Mouse (Mus musculus) cerebellum, postnatal 14 days (tissue): ENCODE data around the gene Cables2.
"Not testable (repeated sequence)": the region's sequence is repeated elsewhere in the genome, so short reads cannot be mapped to it uniquely, and the experiment has no call there.

Source experiments
- DNase-seq, 2 experiments: peaks; one replicate each; pipeline ENCODE4 v3.0.0; 2021; ENCODE audit warnings: mixed read lengths in 2 of 2

The Cables2 gene

DNA sequence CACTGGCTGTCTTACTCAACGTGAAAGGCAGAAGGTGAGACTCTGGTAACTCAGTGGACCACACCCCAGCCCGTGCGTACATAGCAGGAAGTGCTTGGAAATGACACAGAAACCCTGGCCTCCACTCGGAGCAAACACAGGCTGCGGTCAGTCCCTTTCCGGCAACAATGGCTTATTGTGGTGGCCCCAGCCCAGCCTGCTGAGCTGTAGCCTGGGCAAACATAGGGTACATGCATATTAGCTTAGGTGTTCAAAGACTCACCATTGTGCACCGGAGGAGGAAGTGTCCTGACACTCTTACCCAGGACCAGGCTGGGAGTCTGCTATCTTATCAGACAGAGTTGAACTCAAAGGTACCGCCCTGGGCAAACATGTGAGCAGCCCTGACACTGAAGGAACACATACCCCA is 3.6 kb upstream of the Cables2 start:
- no peak for DNase-seq

DNA sequence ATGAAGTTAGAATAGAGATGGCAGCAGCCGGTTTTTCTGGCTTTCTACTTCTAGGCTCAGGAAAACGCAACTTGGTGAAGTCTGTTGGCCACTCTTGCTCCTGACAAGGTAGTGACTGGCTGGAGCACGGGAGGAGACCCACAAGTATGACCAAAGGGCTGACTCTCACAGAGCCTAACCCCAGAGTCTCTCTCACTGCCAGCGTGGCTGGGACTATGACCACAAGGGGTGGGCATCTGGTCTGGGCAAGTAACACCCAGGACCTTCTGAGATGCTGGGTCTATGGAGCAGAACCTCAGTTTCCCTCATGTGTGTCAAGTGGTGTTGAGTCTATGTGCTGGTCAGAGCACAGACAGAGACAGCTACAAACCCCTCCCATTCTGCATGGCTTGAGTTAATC is 3.1 kb upstream of the Cables2 start:
- DNase-seq: no peak

DNA sequence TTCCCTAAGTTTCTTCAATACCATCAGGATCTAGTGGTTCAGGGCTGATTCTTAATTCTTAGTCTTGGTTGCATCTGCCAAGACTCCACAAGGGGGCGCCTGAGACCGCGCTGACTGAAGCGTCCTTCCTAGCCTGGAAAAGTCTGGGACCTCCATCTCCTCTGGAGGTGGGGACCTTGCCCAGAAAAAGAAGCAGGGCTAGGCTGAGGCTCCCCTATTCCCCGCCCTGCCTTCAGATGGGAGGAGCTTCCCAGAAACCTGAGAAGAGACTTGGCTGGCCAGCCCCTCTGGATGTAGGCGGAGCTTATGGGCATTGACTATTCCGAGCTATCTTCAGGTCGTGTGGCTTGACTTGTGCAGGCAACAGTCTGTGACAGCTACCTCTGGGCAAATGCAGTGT is 2.5 kb upstream of the Cables2 start:
- DNase-seq: peak; percentile 90 to 92

DNA sequence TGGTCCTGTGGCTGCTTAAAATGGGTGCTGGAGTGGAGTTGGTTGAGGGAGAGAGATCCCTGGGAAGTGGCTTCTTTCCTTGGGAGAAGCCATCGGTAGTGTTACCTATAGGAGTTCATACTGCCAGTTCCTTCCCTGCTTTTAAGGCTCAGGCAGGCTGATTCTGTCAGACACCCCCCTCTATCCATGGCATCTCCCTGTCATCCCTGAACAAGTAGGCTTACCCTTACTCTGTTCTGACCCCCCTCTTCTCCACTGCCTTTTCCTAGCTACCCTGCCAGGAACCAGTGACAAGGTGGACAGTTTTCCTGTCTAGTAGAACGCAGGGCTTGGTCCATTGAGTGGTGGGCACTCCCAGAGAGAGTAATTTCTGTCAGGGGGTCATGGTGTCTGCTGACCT is 1.2 kb upstream of the Cables2 start:
- DNase-seq: no peak

DNA sequence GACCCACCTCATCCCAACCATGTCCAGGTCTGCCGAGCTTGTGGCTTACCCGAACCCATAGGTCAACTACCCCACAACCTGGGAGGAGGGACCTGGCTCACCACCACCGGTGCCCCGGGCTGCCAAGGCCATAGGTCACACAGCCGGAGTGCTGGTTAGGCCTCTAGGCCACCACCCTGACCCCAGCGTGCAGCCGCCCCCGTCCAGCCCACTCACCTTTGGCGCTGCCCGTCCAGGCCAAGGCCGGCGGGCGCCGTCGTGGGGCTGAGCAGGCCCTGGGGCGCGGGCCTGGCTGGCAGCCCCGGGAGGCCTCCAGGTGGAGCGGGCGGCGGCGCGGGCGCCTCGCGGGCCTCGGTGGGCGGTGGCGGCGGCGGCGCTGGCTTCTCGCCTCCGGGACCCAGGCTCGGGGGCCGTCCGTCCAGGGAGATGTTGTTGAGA is 393 bp downstream of the Cables2 start:
- peak in 1 of 2 experiments; percentile 61 for DNase-seq

DNA sequence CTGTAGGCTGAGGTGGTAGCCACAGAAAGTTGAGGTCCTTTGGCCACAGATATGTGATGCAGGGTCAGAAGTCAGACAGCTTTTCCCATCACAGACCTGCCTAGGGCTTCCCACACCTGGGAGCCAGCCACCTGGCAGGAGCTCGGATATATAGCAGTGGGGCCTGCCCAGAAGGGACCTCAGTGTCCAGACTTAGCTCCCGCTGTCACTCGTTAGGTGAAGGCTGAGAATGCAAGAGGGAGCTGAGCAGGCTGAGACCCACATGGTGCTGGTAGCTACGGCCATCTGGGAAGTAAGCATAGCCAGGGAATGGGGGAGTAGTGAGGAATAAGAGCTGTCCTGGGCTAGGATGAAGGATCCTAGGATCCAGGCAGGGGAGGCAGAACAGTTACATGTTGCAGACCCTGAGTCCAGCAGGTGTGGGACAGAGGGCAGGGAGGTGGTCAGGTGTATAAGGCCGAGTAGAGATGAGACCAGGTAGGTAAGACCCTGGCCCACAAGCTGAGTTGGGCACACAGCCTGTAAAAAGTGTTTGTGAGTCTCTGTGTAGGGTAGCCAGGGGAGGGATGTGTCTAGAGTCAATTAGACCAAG is 1.4 kb downstream of the Cables2 start:
- DNase-seq: peak in 1 of 2 experiments; percentile 33

DNA sequence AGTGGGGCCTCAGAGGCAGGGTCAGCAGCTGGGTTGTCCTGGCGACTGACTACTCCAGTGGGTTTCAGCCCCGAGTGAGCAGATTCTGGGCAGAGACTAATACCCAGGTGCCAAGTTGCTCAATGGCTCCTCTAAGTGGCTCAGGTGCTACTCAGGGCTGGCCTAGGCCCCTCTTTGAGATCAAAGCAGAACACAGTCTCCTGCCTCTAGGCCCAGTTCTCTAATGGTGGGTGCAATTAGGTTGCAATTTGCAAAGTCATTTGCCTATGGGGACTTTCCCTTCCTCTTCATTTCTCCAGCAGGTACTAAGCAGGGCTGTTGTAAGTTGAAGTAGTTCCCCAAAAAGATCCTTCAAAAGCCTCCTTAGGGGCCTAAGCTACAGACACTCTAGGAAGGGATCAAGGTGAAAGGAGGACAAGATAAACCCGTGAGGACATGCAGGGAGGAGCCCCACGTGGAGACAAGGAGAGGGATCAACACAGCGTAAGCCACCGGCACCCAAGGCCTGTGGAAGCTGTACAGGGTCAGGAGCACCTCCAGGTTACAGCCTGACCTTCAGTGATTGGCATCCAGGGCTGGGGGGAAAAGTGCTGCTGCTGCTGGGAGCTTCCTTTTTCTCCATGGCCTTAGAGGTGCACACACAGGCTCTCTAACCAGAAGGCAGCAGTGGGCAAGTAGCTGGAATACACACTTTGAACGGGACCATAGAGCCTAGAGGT is 2.6 kb downstream of the Cables2 start:
- DNase-seq: no peak

DNA sequence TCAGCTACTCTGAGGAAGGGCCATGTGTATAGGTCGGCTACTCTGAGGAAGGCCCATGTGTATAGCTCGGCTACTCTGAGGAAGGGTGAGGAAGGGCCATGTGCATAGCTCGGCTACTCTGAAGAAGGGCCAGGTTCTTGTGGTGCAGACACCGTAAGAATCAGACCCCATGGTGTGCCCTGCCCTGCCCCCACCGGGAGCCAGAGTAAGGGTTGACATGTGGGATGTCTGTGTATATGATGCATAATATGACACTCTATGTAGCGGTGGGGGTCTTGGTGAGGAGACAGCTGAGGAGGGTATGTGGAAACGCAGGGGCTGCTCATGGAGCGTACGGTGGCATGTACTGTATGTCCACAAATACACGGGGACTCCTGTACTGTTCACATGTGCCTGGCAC is 4.0 kb downstream of the Cables2 start:
- no peak for DNase-seq

DNA sequence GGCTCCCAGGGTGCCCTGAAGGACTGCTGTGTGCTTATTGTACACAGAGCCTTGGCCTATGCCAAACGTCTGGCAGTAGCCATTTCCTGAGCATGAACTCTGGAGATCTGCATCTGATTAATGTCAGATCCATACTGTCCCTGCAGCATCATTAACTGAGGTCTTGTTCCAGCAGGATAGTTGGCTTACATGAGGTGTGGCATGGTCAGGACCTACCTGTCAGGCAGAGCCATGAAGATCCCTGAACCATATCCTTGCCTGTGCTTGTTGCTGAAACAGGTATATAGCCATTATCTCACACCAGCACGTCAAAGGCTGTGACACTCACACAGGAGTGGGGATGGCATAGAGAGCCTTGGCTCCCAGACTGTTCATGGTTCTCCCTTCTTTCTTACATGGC is 5.3 kb downstream of the Cables2 start:
- DNase-seq: no peak

DNA sequence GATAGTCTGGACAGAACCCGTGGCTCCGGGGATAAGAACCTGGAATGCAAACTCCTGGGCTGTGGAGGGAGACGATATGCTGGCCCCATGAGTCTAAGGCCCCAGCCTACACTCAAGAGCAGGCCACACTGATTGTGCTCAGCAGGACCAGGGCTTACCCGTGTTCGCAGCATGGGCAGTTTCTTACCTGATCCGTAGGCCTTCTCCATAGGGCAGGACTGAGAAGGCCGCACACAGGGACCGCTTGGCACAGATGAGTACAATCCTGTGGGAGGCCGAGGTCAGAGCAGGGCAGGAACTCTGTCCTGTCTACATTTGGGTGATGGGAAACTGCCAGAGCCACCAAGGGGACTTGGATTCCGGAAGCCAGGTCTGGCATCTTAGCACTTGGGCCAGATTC is 10.4 kb downstream of the Cables2 start:
- no peak for DNase-seq

DNA sequence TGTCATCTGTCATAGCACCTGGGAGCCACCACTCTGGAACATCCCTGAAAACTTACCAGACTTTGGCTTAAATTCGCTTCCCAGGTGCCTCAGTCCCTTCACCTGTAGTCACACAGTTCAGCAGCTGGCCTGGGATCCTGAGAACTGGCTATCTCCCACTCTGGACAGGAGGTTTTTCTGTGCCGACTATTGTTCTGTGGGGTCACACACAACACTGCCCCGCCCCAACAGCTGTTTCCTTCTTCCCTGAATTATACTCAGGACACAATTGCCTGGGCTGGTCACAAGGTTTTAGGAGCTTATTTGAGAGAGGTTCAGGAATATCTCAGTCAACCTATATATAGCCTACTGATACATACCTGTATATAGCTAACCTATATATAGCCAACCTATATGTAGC is 10.9 kb downstream of the Cables2 start:
- no peak for DNase-seq

DNA sequence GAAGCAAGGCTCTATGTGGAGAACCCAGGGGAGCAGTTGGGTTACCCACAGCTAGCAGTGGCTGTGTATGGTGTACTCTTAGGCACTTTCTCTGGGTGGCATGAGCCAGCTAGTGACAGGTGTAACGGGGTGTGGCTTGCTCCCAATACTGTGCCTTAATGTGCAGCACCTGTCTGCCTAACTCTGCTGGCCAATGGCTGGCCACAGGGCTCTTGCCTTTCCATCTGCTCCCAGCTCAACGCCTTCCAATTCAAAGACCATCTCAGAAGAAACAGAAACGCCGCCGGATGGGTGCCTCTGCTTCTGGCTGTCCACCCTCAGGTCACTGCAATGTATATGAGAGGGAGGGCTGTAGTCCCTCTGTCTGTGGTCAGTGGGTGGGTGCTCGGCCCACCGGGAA is 11.4 kb downstream of the Cables2 start:
- DNase-seq: peak in 1 of 2 experiments; percentile 24

DNA sequence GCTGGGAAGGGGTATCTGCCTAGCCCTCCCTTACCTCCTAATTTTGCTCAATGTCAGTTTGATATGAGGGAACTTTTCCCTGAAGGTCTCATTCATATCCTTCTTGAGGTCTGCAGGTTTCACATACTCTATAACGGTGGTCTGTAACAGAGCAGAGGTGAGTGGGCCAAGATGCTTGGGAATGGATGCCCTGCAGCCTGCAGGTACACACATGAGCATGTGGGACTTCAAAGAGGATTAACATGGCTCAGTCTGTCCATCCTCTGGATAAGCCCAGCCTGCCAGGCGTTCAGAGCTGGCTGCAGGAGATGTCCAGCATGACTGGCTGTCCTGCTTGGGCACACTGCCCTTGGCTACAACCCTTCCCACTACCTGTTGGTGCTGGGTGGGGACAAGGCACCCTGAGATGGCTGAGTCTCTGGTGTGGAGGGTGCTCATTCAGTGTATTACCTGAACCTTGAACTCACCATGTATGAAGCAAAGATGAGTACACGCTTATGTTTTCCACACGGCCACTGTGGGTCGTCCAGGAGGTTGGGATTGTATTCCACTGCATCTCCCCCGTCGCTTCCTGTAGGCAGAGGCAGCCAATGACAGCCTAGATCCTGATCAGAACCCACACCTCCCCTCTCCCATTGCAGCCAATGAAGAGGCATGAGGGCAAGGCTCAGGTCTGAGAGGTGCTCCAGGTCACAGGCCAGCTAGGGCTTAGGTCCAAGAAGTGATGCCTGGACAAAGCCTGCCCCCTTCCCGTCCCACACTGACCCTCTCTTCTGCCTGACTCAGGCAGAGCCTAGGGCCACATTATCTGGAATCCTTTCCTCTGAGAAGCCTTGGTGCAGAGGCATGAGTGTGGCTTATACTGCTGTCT is 12.5 kb downstream of the Cables2 start:
- DNase-seq: no peak

DNA sequence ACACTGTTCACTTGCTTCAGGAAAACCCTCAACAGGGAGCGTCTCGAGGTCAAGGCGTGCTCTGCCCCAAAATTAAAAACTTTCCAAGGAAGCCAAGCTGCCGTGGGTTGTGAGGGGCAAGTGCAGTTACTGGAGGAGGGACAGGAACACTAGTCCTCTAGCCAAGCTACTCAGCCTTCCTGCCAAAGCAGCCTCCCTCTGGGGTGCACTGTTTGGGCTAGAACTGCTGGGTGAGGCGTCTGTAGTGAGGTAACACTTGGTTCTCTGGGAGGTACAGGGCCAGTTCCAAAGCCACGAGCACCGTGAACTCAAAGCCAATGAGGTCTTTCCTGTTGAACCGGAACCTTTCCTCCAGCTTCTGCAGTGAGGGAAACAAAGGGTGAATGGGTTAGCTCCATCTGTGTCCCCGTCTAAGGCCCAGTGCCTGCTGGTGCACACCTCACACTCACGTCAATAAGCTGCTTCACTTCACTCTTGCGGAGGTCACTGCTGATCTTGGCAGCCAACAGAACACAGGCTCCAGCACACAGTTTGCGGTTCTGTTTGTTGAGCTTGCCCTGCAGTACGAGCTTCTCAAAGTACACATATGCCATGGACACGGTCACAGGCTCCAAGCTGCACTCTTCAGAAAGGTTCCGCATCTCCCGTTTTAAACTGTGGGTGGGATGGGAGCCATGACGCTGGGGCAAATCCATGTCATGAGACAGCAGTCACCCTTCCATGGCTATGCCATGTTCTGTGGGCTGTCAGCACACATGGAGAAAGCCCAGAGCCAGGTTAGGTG is 13.3 kb downstream of the Cables2 start:
- not testable (repeated sequence) for DNase-seq

DNA sequence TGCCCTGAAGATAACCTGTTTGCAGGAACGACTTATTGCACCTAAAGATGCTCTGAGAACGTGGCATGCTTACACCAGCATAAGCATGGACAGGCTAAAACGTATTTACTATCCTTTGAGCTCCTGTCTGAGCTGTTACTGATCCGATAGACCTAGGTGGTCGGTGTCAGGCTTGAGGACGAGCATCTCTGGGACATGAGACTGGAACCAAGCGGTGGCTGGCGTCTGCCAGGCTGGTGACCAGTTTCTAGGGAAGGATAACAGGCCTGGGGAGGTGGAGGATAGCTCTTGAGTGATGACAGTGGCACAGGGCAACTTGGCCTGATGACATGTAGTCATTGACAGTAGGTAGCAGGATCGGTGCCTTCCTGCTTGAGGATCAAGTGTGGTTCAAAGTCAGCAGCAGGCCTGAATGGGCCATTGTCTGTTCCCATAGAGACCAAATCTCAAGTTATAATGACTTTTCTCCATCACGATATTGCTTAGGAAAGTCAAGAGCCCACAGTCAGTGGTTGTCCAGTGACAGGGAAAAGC is 14.3 kb downstream of the Cables2 start:
- DNase-seq: not testable (repeated sequence)

DNA sequence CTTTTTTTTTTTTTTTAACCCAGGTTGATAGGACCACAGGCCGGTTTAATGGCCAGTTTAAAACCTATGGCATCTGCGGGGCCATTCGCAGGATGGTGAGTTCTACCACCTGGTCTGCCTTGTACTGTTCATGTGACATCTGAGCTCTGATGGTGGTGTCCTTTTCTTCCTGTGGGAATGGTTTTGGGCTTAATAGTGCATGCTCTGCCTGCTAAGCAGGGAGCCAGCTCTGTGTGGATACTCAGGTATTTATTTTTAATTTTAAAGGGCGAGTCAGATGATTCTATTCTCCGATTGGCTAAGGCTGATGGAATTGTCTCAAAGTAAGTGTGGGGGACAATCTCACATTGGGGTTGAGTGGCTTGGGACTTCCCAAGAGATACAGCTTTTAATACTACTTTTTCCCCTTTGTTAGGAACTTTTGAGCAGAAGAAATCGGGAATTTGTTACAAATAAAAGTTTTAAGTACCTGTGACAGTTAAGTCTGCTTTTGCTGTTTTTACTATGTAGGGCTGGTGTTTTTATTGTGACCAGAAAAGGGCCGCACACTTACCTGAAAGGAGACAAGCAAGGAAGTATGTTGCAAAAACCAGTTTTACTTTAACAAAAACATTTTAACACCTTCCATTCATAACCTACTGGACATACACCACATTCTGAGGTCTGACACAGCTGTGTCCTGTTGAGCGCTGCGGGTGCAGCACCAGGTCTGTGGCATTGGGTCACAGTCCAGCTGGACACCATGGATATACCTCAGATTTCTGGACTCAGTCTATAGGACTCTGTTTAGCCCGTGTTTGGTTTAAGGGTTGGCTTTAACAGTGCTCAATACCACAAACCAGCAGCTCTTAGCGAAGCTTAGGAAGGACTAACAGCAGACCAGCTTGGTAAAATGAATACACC is 15.1 kb downstream of the Cables2 start:
- DNase-seq: no peak

DNA sequence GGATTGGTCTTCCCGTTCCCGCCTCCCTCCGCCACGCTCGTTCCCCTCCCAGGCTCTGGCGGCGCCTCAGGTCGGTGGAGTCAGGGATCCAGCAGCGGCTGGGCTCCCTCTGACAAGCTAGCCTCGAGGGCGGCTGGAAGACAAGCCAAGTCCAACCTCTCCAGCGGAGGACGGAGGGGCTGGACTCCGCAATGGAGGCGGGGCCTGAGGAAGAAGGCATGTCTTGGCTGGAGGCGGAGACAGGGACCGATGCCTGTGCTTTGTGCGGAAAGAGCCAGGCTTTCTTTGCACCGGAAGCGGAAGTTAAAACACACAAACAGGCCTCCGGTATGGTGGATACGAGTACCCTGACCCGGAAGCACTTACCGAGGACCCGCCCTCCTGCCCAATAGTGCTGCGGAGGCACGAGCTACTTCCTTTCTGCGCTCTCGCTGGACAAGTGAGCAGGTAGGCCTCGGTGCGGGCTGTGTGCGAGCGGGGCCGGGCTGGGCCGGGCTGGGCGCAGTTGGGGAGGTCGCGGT is 16.2 kb downstream of the Cables2 start, which contains the start of gene Rps21:
Gene Rps21, plus strand, starts transcription at position 377 of the 521 bp plus-strand sequence.
- peak; percentile 98 to 99 for DNase-seq

DNA sequence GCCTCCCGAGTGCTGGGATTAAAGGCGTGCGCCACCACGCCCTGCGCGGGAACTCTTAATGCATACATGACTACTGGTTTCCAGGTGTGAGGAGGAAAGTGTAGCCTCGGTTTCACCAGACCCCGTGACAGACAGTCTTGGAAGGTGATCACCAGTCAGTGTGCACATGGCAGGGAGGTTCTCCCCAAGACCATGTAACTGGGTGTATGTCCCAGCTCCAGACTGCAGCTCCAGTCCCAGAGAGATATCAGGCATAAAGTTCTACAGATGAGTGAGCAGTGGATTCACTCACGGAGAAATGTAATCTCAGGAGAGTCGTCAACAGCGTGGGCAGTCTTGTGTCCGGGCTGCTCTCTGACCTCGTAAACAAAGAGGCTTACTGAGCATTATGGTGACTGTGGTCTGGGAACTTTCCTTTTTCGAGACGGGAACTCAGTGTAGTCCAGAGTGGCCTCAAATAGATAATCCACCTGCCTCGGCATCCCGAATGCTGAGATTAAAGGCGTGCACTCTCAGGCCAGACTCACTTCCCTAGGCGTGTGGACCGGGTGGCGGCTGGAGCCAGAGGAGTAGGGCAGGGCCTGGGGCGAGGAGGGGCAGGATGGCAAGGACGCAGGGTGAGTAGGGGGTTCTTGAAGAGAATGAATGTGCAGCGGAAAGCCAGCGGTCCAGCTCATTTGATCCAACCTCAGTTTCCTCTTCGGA is 16.8 kb downstream of the Cables2 start:
- peak in 1 of 2 experiments; percentile 25 for DNase-seq

DNA sequence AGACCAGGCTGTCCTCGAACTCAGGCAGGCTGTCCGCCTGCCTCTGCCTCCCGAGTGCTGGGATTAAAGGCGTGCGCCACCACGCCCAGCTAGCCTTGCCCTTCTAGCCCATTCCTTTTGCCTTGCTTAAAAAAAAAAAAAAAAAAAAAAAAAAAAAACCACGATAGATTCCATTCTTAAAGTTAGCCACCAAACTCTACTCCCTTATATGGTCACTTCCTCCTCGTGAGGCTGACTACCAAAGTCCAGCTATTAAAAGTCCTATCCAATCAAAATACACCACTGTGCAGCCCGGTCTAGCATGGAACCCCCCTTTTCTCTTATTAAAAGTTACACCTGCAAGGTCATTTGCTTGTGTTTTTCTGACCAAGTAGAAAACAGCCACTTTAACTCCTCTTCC is 17.6 kb downstream of the Cables2 start:
- DNase-seq: no peak

DNA sequence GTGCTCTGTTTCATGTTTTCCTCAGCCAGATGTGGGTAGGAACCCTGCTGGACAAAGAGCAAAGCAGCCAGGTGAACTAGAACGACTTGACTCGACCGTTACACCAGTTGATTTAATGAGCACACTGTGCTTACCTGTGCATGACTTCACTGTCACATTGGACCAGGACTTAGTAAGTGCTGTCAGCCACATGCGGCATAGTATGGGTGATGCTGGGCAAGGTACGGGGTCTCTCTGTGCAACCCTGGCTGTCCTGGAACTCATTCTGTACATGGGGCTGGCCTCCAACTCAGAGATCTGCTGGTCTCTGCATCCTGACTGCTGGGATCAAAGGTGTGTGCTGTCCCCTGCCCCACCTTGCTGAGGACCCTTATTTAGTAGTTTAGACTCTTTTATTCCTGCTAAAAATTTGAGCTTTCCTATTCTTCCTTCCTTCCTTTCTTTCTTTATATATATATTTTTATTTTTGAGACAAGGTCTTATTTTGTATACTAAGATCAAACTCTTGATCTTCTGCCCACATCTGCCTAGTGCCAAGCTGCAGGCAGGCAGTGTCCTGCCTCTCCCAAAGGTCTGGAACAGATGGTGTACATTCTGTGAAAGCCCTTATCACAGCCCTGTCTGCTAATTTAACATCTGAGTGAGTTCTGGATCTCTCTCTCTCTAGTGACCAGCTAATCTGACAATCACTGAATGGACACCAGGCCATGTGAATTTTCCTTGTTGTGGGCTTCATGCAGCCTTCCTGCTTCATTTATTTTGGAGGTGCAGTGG is 18.7 kb downstream of the Cables2 start:
- peak in 1 of 2 experiments; percentile 29 for DNase-seq
